Mouse (Mus musculus) adrenal gland, postnatal 14 days (tissue): ENCODE results near the gene Pde6d. TPM values are rescaled to one million over a fixed set of nuclear protein-coding genes. Genes with fewer than 3 reads are reported as not detected.
"Not testable (repeated sequence)": the region's sequence is repeated elsewhere in the genome, so short reads cannot be mapped to it uniquely, and the experiment has no call there.

Source experiments
- DNase-seq: peaks from one replicate; pipeline ENCODE4 v3.0.0; 2021; ENCODE audit warnings: mixed read lengths
- total RNA-seq: library from RNA; stranded (reverse); gene quantifications from 2 replicates; pipeline ENCODE4 v1.2.3, GENCODE M21; 2021

Gene Pde6d
- total RNA-seq, 1 experiment from 2014 or later: 28.8 TPM

DNA sequence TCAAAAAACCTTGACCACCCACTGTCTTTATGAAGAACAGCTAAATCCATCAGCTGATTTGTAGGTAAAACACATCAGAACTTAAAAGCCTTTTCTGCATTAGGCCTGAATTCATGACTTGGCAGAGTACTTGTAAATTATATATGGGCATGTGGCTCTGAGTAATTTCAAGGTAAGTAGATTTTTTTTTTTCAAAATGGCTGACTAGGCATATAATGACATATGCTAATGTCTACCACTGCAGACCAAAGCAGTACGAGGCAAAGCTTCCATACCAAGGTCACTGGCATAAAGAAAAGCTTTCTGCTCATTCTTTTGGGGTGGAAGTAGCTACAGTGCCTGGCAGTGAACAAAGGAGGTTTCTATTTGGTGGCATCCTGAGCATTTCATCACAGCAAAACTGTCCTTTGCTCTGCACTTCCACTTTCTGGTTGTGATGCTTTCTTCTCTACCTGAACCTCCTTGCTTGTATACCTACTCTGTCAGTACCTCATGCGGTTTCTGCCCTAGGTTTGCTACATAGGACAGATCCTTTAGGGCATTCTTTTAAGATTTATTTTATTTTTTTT is 13.1 kb downstream of the Pde6d start:
- no peak for DNase-seq

DNA sequence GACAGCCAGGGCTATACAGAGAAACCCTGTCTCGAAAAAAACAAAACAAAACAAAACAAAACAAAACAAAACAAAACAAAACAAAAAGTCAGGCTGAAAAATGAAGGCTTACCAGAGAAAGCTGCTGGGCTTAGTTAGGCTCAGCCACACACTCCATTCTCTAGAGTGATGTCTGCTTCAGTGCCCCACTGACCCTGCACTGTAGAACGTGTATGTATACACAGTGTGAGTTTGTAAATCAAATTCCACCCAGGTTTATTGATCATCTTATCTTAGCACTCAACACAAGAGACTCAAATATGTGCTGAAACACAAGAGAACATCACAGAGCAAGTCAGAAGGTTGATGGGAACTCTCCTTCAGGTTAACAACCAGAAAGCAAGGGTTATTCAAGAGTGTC is 14.0 kb downstream of the Pde6d start:
- DNase-seq: no peak

DNA sequence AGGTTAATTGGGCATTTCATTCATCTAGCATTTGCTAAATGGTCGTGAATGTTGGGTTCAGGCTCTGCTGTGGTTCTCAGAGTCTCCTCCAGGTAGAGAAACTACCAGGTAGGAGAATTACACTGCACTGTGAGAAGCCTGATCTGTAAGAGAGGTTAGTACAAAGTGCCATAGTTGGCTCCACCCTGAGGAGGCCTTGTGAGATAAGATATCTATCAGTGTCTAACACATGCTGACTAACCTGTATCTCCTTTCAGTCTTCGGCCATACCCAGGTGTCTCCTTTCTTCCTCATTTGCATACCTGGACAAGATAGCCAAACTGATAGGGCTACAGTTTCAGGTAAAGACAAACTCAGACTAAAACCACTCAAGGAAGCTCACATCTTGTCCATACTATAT is 19.8 kb downstream of the Pde6d start:
- DNase-seq: no peak

DNA sequence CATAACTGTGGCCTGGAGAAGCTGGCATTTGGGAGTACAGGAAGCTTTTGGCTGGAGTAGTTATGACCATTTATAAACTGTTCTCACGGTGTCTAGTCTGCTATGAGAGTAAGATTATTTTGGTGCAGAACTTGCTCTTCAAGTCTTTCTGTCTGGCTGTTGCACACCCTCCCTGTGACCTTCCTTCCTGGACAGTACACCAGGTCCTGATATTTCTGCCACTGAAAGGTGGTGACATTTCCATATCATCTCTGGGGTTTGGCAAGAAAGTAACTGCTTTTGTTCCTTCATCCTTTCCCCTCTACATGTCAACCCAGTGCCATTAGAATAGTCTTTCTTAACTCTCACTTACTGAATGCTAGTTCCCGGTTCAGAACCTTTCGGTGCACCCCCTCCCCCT is 23.2 kb downstream of the Pde6d start:
- DNase-seq: no peak

DNA sequence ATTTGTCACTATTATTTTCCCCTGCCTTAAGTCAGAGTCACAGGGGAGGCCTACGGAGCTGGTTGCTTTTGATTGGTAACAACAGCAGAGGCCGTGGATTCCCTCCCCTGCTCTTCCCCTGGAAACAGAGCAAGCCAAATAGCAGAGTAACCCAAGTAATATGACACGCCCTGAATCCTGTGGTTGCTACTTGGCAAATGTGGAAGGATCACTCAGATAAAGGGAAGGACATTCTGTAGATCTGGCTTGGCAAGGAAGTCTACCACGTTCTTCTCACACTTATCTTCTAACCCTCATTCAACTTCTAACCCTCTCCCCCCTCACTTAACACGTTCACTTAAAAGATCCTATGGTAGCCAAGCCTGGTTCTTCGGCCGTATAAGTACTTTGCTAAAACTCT is 24.6 kb downstream of the Pde6d start:
- no peak for DNase-seq

DNA sequence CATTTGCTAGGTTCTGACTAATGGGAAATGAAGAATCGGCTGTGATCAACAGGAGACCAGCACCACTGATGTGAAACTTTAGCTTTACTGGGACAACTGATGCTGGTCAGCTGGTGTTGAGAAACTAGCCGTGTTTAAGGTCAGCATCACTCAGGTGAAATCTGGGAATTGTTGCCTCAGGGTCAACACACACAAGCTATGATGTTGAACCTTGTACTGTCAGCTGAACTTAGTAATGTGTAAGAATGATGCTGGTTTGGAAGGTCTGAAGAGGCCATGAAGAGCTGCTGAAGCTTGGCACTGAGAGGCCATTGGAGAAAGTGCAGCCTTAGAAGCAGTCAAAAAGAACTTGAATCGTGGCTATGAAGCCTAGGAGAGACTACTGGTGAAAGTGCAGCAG is 26.8 kb downstream of the Pde6d start:
- no peak for DNase-seq

DNA sequence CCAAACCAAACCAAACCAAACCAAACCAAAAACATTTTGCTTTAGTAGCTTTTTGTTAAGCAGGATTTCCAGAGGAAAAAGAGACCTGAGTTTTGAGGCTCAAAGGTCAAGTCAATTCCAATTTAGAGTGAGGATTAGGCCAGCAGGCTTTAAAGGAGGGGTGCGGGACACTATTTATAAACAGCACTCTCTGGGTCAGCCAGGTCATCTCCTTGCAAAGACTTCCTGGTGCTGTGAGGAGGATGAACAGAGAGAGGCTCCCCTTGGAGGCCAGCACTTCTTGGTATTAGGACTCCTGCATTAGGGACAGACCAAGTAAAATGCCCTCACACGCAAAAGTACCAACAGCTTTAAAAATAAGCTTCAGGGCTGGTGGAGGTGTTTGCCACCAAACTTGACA is 30.6 kb downstream of the Pde6d start:
- DNase-seq: no peak

DNA sequence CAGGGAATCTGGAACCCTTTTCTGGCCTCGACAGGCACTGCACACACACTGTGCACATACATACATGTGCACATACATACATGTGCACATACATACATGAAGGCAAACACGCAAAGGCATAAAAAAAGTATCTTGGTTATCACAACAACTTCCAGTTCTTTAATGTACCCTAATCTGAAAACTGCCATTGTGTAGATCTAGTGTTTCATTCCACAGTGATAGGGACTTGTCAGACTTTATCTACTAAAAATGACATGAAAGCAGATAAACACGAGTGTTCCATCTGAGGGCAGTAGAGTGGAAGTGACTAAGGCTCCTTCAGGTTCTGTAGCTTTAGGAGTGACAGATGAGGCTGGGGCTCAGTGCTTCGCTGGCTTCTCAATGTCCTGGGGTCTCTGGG is 31.1 kb downstream of the Pde6d start:
- no peak for DNase-seq

DNA sequence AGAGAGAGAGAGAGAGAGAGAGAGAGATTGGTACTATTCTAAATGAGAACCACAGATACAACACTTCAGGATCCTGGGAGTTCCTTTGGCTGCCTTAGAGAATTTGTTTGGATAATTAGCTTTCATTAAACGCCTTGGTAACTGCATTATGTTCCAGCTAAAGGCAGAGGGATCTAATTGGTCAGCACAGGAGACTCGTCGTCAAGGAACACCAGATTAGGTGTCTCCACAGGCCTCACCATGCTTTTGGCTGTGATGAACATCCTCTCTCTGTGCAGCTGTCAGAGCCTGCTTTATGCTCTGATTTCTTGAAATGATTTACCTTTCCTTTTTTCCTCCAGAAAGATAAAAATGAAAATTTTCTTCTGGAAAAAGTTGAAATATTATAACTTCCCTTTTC is 35.6 kb downstream of the Pde6d start:
- DNase-seq: no peak

DNA sequence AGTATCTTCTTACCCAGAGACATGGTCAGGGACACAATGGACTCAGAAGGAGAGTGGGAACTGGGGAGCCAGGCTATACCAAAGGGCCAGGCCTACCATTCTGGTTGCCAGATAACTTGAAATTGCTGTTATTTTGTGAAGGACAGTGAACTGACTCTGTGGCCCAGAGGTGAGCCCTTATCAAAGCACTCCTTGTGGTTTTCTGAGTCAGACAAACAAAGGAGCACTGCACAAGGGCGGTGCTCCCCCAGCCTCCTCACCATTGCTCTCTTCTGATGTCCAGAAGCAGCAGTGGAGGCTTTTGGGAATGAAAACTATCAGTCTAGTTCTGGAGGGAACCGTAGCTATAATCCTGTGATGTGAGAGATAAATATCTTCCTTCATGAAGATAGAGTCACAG is 39.8 kb downstream of the Pde6d start:
- DNase-seq: no peak

DNA sequence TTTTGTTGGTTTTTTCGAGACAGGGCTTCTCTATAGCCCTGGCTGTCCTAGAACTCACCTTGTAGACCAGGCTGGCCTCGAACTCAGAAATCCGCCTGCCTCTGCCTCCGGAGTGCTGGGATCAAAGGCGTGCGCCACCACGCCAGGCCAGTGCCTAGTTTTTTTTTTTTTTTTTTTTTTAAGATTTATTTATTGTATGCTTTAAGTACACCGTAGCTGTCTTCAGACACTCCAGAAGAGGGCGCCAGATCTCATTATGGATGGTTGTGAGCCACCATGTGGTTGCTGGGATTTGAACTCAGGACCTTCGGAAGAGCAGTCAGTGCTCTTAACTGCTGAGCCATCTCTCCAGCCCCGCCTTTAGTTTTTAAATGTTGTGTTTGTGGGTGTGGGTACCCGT is 42.8 kb downstream of the Pde6d start:
- not testable (repeated sequence) for DNase-seq

DNA sequence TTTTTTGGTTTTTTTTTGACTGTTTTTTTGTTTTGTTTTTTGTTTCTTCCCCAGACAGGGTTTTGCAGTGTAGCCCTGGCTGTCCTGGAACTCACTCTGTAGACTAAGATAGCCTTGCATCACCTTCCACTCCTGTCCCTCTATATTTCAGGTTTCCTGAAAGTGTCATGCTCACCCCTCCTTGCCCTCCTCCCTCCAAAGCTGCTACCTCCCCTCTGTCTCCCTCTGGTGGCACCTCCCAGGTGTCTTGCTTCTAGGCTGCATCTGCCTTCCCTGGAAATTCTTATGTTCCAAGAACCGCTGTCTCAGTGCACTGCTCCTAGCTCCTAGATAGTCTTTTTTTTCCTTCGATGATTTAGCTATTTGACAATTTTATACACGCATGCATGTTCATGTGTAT is 44.0 kb downstream of the Pde6d start:
- DNase-seq: peak; percentile 37

DNA sequence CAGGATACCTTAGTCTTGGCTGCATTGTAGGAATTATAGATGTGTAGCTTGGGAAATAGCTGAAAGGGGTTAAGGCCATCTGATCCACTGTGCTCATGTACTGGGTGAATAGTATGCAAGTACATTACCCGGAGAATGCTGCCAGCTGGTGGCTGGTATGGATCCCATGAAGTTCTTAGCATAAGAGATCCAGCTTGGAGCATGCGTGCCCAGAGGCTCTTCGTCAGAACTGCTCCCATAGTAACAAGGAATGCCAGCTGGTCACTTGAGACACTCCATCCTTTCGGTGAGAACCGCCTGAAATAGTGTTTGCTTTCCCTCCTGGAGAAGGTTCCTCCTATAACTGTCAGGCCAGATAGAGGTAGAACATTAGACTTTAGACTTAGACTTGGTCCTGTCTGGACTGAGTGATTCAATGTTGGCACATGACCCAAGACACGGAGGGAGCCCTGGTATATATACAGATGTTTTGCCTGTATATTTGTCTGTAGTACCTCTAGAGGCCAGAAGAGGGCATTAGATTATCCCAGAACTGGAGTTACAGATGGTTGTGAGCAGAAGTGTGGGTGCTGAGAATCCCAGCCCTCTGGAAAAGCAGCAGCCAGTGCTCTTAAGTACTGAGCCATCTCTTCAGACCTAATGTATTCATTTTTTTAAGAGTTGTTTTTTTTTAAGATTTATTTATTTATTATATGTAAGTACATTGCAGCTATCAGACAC is 48.9 kb downstream of the Pde6d start:
- DNase-seq: no peak

DNA sequence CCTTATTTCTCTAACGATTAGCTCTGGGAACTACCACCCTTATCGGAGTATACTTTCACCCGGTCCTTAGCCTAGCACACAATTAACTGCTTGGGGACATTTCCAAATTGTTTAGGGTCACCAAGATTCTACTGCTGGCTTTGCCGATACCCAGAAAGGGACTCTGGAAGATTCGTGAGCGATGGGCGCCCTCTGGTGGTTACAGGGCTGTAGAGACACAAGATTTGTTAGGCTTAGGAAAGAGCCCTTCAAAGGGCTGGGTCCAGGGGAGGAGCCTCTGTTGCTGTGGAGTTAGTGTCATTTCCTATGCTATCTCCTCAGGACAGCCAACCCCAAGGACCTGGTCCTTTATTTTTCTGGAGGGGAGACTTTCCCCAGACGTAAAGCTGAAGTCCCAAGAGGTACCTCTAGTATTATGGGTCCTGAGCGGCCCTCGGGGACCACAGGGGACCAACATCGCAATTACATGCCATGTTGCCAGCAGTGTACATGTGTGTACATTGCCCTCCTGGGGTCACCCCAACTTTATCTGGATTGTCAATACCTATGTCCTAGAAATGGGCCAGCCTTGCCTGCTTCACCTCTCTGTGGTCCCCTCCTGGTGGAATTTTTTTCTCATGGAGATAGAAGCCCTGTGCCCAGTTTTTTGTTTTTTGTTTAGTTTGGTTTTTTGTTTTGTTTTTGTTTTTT is 49.9 kb downstream of the Pde6d start:
- DNase-seq: peak; percentile 97

DNA sequence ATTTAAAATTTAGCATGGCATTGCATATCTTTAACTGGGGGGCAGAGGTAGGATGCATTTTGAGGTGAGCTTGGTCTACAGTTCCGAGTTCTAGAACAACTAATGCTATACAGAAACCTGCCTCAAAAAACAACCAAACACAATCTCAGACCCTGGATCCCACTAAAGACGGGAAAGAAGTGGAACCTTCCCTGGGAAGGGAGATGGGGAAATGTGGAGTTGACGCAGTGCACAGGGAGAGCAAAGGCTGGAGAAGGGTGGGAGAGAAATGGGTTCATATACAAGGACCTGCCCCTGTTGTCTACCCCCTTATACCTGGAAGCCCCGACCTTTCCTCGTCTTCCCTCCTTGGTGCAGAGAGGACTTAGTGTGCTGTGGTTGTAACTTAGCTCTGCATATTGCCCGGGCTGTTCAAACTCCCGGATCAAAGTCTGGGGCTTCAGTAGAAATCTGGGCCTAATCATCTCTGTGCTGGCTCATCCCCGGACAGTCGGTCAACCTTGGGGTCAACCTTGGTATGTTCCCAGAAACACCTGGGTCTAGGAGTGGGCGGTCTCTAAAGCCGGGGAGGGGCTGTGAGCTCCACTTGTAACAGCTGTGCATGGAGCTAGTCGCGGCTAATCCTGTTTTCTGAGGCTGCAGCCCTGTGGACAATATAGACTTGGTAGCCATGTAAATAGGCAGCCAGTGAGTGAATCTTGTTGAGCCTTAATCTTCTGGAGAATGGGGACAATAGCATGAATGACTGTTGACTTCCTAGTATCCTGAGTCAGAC is 50.7 kb downstream of the Pde6d start:
- peak; percentile 35 for DNase-seq

DNA sequence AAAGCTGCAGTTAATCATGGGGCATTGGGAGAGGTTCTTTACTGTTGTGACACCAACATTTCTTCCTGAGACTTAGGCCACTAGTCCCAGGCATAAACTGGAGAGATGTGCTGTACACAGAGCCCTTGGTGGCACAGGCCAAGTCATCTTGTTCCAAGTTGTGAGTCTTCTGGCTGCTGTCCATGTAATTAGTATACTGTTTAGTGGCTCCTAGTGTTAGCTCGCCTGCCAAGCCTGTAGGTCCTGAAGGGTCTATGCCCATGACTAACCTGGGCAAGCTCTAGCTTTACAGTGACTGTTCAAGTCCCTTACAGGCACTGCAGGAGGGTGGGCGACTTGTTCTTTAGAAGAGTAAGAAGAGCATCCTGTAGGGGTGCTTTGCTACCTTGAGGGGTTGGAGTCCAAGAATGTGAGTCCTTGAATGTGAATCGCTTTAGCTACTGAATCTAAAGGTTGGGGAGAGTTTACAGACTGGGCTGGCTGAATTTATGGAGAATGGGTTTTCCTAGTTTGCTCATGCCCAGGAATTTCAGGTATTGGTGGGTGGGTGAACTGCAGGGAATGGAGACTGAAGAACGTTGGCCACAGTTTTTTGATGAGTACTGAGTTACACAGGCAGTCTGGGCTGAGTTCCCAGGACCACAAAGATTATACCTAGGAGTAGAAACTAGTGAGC is 51.4 kb downstream of the Pde6d start:
- DNase-seq: no peak

DNA sequence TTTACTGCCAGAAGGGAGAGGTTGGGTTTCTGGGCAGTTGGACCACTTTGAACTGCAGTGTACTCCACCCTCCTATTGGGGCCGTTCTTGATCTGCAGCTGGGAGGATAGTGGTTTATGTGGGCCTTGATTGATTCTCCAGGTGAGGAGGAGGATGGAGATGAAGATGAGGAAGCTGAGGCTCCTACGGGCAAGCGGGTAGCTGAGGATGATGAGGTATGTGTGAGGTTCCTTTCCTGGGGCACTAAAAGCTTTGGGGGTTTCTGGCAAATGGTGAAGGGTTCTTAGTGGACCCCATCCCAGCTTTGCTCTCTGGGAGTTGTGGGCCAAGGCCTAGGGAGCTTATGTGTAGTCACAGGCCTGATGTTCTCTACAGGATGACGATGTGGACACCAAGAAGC is 52.8 kb downstream of the Pde6d start:
- no peak for DNase-seq

DNA sequence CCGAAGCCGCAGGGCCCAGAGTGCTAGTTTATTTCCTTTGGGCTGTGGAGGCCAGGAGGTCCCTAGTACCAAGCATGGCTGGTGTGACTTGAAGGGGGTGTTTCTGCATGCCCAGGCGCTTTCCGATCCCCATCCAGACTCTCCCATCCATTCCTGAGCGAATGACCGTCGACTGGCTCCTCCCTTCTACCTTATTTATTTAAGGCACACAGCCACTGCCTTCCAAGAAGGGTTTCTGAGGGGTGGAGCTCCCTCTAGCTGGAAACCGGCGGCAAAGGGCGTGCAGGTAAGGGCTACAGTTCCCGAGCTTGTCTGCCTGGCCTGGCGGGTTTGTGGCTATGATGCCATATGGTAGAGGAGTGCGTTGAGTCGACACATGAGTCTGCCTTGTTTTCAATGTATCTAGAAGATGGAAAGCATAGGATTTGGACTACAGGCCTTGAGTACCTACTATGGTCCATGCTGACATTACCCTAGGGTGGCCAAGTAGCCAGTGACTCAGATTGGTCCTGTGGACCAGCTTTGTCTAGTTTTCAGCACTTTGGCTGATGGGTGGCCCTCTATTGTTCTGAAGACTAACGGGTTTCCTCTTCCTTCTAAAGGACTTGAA is 53.8 kb downstream of the Pde6d start:
- peak; percentile 59 for DNase-seq

DNA sequence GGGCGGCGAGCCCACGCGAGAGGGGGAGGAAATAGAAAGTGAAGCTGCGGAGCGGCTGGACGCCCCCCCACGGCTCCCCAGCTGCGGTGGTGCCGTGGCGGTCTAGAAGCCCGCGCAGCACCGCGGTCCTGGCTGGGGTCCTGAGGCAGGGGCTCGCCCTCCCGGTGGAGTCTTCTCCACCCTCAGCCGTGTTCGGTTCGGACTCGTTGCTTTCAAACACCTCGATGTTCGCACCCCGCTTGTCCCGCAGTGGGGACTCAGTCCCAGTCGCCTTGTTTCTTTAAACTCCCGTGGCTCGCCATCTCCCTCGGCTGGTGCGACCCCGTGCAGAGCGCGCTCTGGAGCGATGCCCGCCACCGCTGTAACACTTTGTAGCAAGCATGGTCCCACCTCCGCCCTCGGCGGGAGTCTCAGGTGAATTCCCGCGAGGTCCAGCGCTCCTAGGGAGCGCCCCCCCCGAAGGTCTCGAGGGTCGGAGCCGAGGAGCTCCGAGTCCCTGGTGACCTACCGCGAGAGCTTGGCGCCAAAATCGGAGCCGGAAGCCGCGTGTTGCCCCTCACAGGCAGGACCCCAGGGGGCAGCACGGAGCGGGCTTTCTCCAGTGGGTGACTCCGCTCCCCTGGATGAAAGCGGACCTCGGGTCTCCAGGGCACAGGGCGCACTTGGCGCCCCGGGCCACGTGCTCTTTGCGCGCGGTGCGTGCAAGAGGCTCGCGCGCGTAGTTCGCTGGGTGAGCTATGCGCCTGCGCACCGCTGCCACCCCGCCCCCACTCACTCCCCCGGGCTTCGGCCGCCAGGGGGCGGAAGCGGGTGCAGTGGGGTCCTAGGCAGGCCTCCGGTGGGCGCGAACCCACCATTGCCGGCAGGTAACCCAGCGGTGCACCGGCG is 54.6 kb downstream of the Pde6d start:
- peak; percentile 97 for DNase-seq

DNA sequence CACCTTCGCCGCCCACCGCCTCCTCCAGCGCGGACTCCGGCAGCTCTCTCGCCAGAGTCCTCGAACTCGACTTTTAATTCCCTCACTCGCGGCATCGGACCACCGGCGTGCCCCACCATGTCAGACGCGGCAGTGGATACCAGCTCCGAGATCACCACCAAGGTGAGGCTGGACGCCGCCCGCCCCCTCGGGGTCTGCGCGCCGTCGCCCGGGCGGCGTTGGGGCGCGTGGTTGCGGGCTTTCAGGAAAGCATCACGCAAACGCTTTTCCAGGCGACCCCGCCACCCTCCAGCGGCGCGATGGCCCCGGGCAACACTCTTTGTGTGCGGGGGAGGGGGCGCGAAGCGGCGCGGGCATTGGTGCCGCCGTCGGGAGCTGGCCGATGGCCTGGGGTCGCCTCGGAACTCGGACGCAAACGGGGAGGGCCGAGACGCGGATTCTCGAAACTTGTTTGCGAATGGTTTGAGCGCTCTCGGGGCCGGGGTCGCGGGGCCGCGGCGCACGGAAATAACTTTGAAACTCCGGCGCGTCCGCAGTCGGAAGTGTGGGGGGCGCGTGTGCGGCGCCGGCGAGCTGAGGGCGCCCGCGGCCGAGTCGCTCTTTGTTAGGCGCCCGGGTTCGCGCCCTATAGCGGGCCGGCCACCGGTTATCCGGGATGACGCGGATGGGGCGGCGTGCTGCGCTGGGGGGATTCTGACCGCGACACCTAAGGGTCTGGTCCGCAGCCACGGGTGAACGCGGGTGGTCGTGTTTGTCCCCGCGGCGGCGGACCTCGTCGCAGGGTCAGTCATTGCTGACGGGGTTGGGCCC is 55.4 kb downstream of the Pde6d start:
- DNase-seq: peak; percentile 59
